Mouse (Mus musculus) cerebellum, postnatal 4 days (tissue): ENCODE measurements around the gene Prkar1b.

Source experiments
- DNase-seq, 2 experiments: peaks; one replicate each; pipeline ENCODE4 v3.0.0; 2022; ENCODE audit warnings: low spot score in 2 of 2, mixed read lengths in 1 of 2

Gene Prkar1b

DNA sequence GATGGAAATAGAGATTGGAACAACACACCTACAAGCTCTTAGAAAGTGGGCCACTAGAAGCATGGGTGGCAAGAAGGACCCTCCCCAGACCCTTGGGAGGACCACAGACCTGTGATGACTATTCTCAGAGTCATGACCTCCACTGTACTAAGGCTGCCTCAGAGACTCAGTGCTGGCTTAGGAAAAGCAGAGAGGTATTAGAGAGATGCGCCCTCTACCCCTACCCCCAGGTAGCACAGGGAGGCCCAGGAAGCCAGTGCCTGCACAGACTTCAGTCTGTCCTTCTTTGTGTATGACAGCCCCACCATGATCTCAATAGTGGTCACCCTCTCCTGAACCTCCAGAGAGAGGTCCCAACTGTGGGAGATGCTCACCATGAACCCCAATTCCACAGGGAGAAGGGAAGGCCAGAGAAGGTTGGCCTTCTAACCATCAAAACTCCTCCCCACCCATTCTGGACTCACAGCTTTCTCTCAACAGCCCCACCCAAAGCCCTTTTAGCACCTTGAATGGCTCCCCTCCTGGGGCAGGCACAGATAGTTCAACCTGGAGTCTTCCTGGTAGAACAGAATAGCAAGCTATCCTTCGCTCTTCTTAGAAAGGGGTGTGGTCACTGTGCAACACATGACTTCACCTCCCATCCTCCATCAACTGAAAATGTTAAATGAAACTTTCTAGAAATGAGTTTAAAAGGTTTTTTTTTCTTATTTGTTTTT, 39.5 kb downstream of the Prkar1b start:
- DNase-seq: no peak

DNA sequence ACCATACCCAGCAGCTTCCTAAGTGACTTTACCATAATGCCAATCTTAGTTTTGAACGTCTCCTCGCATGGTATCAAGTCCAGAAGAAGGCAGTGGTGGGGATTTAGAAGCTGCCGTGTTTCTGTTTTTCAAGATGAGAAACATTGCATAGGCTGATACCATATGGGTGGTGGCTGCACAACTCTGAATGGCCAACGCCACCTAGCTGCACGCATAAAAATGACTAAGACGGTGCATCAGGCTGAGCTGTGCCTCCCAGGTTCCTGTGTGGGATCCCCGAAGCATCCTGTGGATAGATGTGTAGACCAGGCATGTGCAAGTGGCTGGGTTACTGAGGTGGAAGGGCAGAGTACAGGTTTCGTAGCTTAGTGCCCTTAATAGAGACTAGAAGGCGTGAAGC, 42.0 kb downstream of the Prkar1b start:
- no peak for DNase-seq

DNA sequence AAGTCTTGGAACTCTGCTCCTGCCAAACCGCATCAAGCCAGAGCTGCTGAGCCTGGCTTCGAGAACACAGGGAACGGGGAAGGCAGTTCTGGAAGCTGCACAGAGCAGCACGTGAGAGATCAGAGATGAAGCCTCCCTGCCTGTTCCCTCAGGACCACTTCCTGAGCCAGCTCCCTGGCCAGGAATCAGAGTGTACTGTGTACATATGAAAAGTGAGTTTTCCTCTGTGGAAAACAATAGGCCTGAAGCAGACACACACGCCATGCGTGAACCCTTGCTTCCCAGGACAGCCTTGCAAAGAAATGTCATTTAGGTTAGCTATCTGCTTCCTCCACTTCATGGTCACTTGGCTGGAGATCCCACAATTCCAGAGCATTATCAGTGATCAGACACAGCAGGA, 48.0 kb downstream of the Prkar1b start:
- no peak for DNase-seq

DNA sequence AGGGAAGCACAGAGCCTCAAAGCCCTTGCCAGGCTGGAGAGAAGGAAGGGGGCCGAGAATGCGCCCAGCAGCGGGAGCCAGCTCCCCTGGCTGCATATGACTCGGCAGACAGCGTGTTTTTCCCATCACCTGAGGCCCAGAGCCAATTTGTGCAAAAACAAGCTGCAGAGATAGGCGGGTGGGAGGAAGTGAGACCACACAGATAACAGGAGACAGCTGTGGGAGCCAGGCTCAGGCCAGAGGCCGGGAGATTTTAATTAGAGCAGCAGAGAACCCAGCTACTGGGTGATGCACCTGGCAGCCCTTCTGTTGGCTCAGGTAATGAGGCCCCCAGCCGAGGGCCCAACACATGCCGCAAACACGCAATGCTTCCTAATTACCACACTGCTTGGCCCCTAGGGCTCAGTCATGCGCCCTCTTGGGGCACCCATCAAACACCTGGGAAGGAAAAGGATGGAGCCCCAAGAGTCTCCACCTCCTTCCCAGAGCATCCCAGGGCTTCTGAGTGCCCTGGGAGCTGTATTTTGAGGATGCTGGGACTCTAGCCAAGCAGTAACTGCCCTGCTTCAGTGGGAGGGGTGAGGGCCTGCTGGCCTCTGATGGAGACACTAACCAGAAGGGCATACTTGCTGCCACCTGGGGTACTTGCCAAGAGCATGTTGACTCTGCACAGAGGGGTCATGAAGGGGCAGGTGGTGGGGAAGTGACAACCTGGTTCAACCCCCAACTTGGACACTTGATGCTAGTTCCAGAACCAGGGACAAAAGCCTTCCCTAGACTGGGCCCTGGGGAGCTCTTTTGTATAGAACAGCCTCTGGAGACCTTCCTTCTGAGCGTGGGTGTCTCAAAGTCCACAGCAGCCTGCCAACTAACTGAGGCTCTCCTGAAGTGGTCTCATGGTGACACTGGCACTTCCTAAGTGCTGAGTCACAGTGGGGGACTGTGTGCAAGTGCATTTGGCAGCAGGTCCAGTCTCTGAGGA, 50.5 kb downstream of the Prkar1b start:
- peak in 1 of 2 experiments; percentile 23 for DNase-seq

DNA sequence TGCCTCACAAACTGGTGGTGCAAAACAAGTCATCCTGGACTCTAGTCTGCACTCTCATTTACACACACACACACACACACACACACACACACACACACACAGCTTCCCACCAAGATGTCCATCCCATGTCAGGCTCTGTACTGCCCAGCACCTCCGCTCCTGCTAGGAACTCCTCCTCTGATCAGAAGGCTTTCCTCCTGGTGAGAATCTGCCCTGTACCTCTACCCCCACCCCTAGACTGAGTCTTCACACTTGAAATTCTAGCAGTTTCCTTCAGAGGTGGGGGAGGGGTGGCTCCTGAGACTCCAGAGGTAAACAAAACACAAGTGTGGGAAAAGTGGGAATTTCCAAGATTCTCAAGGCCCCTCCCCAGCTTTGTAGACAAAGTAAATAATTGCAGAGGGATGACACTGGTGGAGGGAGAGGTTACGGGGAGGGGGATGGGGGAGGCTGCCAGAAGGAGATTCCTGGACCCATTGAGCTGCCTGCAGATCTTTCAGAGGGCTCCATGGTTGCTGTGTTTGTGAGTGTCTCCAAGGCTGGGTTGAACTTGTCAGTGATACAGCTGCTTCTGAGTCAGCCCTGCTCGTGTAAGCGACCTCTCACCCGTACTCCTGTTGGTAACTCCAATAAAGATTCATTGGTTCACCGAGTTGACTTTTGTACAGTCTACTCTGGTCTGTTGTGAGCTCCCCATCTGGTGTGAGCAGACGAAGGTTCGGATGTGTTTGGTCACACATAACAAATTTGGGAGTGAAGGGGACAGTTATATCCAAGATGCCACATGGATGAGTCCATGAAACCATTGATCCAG, 54.3 kb downstream of the Prkar1b start:
- DNase-seq: no peak

DNA sequence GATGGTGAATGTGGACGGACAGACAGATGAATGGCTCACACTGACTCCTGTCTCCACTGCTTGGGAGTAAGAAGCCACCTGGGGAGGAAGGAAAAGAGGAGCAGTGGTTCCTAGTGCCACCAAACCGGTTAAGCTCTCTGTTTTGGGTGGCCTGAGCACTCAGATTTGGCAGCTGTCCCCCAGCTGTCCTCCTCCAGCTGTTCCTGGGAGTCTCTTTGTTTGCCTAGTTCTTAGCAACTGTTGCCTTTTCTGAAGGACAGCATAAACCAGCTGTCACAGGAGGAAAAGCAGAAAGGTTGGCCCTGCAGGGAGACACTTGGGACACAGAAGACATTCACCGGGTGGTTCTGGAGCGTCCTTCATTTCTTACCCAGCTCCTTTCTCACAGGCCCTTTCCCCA, 56.3 kb downstream of the Prkar1b start:
- DNase-seq: no peak

DNA sequence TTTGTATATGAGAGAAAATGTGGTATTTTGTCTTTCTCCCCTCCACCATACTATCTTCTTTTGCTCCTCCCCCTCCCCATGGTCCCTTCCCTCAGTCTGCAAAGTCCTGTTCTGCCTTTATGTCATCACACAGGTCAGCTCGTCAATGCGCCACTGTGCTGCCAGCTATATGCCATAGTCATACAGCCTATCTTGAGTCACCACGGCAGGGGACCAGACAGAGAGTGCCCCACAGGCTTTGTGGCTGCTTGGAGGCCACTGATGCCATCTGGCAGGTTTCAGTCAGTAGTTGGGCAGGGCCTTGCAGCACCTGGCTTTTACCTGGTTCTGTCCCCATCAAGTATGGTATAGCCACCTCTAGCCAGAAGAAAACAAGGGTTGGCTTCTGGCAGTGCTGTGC, 58.1 kb downstream of the Prkar1b start:
- no peak for DNase-seq

DNA sequence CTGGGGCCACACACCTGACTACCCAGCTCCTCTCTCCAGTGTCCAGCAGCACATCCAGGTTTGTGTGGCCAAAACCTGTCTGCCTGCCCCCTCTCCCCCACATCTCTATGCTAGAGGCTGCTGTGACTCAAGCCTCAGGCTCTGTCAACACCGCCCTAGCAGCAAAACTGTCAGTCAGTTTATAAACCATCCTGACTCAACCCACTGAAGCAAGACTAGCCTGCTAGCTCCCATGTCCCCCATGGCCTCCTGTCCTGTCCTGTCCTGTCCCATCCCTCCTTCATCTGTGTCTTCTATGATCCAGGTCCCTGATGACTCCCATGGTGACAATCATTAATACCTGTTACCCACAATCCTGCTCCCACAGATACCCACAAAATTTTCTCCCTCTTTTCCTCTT, 59.6 kb downstream of the Prkar1b start:
- no peak for DNase-seq

DNA sequence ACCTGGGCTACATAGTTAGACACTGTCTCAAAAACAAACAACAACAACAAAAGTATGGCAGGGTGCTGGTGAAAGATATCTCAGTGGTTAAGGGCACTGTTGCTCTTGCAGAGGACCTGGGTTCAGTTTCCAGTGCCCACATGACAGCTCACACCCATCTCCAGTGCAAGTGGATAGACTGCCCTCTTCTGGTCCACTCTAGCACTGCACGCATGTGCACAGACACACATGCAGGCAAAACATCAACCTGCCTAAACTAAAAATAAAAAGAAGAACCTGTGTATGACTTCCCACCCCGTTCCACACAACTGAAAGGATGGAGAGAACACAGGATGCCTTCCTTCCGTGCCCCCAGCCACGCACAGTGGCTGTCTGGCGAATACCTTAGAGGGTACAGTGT, 61.6 kb downstream of the Prkar1b start:
- no peak for DNase-seq

DNA sequence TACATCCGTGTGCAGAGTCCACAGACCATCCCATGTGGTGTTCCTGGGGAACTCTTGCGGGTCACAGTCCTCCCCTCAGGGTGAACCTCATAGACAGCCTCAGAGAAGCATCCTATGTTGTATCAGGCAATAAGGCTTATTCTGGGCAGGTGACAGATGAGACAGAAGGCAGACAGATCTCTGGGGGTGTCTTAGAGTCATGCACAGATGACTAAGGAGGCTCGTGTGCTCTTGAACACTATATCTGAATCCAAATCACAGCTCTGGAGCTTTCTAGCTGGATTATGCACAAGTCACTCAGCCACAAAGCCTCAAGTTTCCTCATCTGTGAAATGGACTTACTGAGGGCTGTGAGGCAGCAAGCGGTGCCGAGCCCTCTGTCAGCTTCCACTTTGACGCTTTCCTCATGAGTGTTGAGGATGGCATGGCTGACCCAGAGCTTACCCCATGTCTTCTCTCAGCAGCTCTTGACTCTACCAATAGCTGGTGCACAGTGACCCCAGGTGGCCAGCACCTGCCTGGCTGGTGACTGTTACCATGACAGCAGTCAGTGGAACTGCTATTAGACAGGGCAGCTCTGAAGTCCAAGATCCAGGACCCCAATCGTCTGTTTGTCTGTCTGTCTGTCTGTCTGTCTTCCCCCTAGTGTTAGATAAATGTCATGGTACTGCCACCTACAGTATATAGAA, 64.8 kb downstream of the Prkar1b start:
- DNase-seq: peak in 1 of 2 experiments; percentile 47

DNA sequence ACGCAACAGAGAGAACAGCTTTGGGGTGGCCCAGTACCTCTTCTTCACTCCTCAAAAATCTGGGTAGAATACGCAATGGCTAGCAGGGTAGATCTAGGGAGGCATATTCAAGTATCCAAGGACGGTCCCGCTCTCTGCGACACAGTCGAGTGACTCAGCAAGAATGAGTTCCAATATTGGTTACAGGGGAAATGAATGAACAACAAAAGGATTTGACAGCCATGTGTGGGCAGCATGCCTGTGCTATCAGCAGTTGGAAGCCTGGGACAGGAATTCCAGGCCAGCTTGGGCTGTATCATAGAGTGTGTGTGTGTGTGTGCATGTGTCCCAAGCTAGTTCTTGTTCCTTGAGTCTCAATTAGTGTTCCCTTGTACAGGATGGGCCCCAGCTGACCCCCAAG, 65.5 kb downstream of the Prkar1b start:
- DNase-seq: peak in 1 of 2 experiments; percentile 26

DNA sequence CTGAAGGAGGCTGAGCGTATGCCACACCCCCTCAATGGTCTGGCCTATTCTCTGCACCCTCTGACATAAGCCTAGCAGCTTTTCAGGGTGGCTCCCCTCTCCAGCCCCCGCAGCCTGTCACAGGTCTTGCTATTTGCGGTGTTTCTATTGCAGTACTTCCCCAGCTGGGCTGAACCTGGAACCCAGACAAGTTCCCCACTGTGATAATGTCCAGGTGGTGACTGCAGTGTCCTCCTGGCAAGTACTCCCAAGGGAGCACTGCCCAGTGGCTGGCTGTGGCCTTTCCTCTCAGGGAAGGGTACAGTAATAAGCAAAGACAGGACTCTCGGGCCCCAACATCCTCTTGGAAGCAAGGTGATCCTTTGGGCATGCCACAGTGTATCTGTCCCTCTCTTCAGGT, 66.0 kb downstream of the Prkar1b start:
- DNase-seq: no peak

DNA sequence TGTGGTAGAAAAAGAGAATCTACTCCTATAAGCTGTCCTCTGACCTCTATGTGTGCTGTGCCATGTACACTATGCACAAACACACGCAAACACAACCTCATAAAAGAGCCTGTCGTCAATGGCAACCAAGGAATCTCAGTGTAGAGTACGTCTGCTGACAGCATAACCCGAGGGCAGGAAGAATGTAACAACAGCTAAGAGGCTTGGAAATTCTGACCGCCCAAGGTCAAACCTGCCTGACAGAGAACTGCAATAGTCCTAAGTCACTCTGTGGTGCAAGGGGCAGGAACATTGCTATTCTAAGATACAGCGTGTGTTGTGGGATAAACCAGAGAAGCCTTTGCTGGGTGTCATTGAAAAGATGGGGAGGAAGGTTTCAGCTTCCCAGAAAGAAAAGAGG, 68.4 kb downstream of the Prkar1b start:
- DNase-seq: no peak

DNA sequence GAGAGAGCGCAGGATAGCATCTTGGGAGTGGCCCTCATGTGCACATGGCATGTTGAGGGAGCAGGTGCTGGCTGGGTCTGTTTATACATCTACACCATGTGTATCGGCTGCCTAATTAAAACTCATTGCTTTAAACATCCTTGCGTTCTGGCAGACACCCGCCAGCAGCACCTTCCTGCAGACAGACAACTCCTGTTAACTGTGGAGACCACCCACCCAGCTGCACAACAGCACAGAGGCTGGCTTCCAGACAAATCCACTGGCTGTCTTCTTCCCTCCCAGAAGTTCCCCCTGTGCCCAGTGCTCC, 71.7 kb downstream of the Prkar1b start:
- DNase-seq: no peak

DNA sequence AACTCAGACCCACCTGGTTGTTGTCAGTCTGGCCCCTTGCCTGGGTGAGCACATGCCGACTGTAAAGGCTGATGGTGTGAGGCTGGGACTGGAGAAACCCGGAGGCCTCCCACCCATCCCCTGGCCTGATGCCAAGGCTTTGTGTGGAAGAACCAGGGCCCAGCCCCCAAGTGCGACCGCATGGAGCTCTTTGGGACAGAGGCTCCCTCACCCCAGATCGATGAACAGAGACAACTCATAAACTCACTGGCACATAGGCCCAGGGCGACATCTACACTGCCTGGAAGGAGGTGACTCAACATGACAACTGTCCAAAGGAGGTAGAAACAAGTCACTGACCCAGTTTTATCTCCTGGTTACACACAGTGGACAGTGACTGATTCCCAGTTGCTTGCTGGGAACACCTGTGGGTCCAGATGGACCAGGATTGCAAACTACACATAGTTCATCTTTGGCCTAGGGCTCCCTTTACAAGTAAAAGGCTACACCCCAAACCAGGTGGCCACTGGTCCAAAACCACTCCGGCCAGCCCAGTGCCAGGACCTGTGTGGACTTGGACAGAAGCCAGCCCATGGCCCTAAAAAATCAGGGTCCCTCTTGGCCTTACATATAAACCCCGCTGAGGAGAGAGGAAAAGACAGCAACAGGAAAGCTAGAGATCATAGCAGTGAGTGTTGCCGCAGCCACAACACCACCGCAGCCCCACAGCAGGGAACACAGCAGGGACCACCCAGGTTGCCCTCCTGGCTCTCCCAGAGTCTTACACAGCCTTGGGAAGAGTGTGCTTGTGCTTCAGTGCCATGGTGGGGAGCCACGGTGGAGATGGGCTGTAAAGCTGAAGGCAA, 72.3 kb downstream of the Prkar1b start:
- peak in 1 of 2 experiments; percentile 43 for DNase-seq

DNA sequence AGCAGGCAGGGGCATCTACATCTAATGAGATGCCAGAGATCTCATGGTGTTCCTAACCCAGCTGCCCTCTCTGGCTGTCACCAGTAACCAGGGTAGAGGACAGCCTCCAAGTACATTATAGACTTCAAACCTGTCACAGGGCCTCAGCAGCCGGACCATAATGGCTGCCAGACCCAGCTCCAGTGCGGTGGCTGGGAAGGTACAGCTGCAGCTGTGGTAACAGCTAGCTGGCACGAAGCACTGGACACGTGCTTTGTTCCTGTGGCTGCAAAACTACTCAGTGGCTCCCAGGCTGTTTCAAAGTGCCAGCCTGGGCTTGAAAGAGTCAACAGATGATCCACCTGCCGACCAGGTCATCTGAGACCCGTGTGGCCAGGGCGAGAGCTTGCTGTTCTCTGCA, 73.4 kb downstream of the Prkar1b start:
- DNase-seq: peak in 1 of 2 experiments; percentile 13

DNA sequence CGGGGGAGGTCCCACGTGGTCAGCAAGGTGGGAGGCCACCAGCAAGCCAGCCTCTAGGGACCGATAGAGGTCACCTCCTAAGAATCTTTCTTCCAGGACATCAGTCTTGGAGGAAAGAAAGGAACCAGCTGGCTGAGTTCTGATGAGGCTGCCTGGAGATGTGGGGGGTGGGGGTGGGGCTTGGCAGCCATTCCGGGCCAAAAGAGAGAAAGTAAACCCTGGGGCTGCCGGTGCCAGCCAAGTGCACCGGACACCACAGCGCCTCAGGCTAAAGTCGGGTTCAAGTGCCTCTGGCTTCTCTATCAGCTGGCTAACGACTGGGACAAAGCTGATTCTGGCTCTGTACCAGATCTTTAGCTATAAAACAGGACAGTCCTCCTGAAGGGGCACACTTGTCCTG, 74.0 kb downstream of the Prkar1b start:
- peak in 1 of 2 experiments; percentile 48 for DNase-seq

DNA sequence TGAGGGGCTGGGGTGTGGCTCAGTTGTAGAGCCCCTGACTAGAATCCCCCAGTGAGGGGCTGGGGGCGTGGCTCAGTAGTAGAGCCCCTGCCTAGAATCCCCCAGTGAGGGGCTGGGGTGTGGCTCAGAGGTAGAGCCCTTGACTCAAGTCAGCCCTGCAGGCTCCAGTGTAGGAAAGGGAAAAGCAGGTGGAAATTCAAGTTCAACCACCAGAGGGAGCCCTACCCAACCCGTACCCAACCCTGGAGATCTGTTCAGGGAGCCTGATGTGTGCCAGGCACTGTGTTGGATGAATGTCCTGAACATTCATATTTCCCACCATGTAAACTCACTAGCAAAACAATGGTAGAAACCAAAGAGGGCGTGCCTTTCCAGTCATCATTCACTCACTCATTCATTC, 74.7 kb downstream of the Prkar1b start:
- DNase-seq: peak in 1 of 2 experiments; percentile 67

DNA sequence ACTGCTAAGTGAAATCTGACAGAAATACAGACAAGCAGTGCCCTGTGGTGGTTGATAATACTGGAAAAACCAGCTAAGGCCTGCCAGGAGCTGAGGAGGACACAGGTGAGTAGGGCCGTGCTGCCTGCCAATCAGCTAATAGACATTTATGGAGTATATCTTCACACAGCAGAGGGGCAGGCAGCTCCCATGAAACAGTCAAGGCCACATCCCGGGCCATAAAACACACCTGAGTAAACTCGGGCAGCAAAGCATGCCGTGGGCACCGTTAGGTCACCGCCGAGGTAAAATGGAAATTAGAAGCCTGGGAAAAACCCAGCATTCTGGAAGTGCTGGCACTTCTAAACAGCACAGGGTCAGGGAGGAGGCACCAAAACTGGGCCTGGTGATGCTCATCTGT, 75.8 kb downstream of the Prkar1b start:
- DNase-seq: no peak

DNA sequence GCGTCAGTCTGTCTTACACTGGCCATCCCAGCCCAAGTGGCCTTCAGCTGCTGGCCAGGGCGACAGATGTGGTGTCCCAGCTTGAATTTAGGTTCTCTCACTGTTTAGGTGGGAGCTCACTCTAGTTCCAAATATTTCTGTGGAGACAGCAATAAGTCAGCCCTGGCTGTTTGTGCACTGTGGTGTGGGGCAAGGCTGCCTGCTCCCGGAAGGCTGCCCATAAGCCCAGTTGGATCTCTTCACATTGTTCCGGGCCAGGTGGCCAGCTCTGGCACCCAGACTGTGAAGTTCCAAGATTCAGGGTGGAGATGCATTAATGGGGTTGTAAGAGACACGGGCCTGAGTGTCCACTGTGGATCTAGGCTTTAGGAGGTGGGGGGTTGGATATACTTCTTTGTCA, 76.9 kb downstream of the Prkar1b start:
- no peak for DNase-seq
